Mouse (Mus musculus): ENCODE measurements around the gene Slc15a1.

Slc15a1 gene

DNA sequence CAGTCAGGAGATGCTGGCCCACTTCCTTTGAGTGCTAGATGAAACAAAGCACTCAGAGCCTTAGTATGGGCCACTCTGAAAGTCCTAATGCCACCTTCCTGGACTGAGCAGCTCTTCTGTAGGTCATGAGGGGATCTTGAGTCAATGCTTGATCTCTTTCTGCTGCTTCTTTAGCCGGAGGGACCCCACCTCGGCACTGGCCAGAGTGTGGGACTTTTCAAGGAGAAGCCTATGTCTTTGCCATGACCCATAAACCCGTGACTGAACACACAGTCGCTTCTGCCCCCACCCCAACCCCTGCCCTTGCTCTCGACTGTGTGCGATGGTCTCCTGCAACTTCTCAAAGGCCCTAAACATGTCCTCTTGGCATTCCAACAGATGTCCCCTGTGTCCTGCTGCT, 52.8 kb downstream of the Slc15a1 start:
- no peak for DNase-seq (ENCODE audit: low read depth, low spot score)

DNA sequence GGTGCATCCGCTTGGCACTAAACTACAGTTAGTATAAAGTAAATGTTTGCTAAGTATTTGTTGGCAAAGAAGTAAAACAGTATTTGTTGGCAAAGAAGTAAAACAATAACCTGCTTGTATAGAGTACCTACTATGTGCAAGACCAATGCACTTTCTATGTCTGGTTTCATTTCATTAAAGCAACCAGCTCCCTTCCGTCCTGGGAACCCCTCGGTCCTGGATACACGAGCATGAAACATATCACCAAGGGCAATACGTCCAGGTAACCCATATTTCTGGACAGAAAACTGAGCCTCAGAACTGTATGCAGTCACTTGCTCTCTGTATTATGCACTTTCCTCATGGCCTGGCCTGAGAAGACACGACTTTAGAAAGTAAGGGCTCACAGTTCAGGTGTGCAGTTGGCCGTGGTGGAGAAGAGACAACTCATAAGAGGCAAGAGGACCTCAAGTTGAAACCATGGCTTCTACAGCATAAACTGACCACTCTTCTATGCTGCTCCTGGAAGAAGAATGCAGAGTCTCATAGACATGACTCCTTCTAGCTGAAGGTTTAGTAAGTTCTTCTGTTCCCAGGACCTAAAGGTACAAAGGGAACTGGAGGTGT, 53.5 kb downstream of the Slc15a1 start:
- DNase-seq (ENCODE audit: low read depth, low spot score) = no peak

DNA sequence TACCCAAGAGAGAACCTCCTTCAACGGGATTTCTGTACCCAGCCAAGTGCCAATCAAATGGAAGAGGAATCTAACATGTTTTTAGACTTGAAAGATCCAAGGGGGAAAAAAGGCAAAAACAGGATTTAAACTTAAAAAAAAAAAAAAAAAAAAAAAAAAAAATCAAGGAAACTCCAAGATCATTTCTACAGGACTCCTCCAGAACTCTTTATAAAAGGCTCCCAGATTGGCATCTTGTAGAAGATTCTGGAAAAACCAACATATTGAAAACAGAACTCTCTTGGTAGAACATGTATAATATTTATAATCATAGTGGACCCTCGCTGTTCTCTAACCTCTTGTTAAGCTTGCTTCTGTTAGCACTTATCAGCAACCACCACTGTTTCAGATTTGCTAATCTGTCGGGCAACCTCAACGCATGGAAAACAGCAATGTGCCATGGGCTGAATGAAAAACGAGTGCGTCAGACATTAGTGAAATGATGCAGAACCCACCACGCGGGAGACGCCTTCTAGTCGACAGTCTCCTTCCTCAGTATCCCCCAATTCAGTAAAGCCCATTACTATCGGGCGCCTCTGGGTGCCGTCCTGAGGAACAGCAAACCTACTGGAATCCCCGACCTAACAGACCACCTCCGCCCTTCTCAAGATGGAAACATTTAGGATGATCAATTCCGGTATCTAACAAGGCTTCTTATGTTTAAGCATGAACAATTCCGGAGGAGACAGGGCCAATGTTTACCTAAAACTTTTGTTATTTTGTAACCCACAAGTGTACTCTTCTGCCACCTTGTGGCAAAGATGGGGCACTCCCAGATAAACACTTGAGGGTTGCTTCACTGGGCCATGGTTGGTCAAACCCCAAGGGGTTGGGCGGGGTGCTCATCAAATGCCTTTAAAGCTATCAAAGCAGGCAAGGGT, 54.3 kb downstream of the Slc15a1 start:
- DNase-seq (ENCODE audit: low read depth, low spot score) = peak; percentile 64

DNA sequence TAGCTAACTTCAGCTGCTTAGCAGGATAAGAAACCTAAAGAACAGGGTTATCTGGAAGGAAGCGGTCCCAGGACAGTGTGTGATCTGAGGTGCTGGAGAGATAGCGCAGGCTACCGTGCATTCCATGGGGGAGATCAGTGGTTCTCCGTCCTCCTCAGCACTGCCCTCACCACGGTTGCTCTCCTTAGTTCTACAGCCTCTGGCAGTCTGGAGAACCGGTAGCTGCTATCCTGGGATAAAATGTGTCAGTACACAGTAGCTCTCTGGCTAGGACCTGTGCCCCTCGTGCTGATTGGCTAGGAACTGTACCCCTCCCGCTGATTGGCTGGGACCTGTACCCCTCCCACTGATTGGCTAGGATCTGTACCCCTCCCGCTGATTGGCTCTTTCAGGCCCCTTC, 58.1 kb downstream of the Slc15a1 start:
- DNase-seq (ENCODE audit: low read depth, low spot score) = peak; percentile 60

DNA sequence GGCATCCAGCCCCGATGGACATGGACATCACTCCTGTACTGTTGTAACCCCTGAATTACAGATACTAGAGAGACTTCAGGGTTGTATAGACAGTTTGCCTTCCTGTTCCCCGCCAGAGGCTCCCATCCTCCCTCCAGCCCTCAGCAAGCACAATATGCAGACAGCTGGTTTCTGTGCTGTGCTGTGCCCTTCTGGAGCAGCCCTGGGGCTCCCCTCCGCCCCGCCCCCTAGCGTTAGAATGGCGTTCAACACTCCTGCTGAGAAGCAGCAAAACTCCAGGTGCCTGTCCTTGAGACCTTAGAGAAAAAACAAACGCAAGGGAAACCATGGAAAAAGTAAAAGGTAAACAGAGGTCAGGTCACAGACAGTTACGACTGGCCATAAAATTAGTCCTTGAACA, 59.9 kb downstream of the Slc15a1 start:
- peak; percentile 59 for DNase-seq (ENCODE audit: low read depth, low spot score)

DNA sequence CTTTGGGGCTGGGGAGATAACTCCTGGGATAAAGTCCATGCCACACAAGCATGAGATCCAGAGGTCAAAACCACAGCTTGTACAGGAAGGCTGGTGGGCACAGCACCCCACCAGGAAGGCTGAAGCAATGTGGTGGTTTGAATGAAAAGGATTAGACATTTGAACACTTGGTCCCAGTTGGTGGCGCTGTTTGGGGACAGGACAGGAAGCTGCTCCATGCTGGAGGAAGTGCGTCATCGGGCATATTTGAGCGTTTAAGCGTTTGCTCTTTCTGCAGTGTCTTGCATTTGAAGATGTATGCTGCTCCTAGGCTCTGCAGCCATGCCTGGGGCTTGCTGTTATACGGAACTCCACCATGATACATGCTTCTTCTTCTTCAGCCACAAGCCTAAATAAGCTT, 64.2 kb downstream of the Slc15a1 start:
- no peak for DNase-seq (ENCODE audit: low read depth, low spot score)

DNA sequence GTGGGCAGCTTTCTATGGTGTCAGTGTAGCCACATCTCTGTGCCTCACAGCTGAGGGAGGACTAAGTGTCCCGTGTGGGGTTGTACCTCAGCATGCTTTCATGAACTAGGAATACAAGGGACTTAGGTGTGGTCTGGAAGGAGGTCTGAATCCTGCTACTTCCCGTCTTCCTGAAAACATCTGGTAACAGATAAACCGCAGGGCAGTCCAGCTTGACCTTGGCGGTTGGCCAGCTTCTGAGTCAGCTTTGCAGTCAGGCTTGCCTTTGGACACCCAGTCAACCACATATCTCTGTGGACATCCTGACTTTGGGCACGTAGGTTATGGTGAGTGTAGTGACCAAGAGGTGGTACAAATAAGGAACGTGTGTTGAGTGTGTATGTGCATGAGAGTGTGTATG, 68.0 kb downstream of the Slc15a1 start:
- no peak for DNase-seq (ENCODE audit: low read depth, low spot score)

DNA sequence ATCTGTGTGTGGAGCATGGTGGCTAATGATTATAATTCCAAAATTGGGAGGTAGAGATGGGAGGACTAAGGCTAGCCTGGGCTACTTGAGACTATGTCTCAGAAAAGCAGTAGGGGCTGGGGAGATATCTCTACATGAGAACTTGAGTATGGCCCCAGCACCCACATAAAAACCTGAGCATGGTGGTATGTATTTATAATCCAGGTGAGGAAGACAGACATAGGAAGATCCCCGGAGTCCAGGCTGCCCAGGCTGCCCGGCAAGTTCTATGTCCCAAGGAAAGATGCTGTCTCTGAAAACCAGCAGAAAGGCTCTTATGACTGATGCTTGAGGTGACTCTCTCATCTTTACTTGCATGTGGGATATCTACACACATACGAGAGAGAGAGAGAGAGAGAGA, 68.6 kb downstream of the Slc15a1 start:
- no peak for DNase-seq (ENCODE audit: low read depth, low spot score)

DNA sequence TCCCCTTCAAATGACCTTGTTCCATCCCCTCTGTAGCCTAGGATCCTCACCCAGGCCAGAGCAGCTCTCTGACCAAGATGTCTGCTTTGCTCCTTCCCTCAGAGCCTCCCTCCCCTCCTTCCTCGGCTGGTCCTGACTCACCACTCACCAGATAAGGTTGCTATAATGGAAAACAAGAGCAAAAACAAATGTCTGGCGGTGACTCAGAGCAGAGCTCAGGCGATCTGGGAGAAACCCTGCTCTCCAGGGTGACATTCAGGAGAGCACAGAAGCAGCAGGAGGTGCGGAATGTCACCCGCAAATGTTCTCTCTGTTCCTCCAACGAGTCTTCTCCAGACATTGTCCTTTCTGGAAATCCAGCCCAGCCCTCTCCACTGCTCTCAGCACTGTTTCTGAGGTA, 69.3 kb downstream of the Slc15a1 start:
- DNase-seq (ENCODE audit: low read depth, low spot score) = peak; percentile 88

DNA sequence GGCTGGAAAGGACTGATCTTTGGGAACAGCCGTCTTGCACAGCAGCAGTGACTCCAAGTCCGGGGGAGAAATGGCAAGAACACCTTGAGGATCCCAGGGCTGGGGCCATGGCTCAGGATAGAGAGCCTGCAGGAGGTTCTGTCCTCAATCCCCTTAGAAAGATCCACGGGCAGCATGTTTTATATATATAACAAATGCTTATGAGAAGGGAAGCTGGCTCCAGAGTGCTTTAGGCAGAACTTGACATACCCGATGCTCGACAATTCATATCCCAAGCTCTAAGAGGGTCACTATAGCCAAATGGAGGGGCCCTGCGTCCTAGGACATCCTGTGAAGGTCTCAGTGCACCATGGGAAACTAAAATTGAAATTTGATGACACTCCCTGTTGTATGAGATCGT, 73.8 kb downstream of the Slc15a1 start:
- DNase-seq (ENCODE audit: low read depth, low spot score) = no peak

DNA sequence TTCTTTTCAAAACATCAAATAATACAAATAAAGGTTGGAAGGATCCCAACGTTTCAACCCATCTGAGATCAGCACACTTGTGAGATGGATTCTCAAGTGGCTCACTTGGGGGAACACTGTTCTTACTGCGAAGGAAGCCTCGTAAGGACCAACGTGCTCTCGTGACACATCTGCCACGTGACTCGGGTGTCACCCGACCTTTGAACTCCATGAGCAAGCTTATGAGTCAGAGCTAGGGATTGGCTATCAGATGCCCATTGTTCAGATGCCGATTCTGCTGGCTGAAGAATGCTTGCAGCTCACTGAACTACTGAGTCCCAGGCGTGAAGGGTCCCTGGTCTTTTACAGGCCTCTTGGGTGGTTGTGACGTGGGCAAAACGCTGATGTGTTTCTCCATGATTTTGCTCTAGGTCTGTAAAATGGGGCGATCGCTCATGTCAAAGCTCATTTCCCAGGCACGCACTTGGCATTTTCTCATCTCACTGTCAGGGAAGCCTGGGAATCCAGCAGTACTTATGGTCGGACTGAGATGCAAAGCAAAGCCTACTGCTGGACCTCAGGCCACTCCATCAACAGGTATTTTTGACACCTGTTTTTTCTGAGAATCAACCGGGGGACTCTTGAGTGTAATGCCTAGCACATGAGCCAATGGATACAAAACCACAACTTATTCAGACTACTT, 75.1 kb downstream of the Slc15a1 start:
- no peak for DNase-seq (ENCODE audit: low read depth, low spot score)

DNA sequence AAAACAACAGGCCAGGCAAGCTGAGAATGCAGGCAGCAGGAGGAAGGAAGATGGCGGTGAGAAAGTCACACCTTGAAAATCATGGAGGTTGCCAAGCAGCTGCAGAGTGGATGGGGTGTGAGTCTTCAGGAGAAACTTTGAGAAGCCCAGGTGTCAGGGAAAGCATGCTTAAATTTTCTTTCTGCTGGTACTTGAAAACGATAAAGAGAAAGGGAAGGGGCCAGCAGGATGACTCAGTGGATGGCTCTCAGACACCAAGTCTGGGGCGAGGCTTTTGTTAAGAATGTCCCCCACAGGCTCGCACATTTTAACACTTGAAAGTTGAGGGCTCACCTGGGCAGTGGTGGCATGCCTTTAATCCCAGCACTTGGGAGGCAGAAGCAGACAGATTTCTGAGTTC, 76.9 kb downstream of the Slc15a1 start:
- DNase-seq (ENCODE audit: low read depth, low spot score) = no peak

DNA sequence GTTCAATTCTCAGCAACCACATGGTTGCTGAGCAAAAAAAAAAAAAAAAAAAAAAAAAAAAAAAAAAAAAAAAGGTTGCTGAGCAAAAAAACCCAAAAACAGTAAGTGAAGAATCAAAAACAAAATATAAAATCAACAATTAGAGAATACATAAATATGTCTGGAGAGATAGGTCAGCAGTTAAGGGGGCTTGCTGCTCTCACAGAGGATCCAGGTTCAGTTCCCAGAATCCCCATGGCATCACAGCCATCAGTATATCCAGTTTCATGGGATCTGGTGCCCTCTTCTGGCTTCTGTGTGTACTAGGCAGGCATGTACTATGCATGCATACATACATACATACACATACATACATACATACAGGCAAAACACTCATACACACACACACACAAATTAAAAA, 78.3 kb downstream of the Slc15a1 start:
- no peak for DNase-seq (ENCODE audit: low read depth, low spot score)

DNA sequence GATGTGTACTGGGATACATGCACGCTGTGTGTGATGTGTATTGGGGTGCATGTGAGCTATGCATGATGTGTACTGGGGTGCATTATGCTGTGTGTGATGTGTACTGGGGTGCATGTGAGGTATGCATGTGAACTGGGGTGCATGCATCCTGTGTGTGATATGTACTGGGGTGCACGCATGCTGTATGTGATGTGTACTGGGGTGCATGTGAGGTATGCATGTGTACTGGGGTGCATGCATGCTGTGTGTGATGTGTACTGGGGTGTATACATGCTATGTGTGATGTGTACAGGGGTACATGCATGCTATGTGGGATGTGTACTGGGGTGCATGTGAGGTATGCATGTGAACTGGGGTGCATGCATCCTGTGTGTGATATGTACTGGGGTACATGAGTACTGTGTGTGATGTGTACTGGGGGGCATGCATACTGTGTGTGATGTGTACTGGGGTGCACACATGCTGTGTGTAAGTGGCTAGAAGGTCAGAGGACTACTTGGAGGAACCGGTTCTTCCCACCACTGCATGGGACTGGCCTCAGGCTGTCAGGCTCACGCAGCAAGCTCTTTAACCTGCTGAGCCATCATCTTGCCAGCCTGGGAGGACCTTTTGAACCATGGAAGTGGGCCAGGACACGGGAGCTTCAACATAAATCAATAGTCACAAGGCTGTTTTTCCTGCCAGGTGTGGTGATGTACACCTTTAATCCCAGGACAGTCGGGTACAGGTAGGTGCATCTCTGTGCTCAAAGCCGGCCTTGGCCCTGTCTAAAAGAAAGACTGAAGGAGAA, 79.9 kb downstream of the Slc15a1 start:
- no peak for DNase-seq (ENCODE audit: low read depth, low spot score)

DNA sequence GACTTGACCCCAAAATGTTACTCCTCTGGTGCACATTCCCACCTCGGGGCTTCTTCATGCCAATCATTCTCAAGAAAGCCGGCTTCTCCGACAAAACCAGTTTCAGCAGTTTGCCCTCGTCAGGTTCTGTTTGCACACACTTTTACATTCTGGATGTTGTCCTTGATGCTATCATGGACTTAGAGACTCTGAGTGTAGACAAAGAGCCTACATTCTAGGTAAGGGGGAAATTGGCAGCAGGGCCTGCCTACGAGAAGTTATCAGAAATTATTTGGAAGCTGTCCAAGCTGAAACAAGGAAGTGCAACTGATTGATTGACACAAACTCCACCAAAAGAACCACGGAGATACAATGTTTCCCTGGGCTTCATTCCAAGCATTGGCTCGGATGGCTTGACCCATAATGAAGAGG, 81.7 kb downstream of the Slc15a1 start:
- DNase-seq (ENCODE audit: low read depth, low spot score) = no peak

DNA sequence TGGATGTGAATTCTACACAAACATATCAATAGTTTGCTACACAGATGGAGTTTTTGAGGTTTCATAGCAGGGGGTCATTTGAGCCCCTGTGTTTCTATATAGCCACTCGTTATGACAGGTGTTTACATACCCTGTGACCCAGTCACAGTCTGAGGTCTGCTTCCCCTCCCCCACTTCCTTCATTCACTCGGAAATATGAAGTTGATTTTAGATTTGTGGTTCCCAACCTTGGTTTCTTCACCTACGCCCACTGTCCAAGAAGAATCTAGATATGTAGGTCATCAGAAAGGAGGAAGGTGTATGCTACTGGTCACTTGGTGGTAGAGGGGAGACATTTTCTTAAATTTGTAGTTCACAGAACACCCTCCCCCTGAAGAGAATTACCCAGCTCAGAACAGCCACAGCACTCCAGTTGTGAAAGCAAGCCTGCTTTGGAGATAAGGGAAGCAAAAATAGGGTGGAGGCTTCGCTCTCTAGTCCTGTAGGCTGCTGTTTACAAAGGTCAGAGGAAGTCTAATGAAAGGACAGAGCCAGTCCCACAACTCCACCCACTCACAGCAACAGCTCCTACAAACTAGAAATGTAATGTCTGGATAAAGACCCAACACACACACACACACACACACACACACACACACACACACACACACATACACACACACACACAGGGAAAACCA, 82.2 kb downstream of the Slc15a1 start:
- DNase-seq (ENCODE audit: low read depth, low spot score) = no peak

DNA sequence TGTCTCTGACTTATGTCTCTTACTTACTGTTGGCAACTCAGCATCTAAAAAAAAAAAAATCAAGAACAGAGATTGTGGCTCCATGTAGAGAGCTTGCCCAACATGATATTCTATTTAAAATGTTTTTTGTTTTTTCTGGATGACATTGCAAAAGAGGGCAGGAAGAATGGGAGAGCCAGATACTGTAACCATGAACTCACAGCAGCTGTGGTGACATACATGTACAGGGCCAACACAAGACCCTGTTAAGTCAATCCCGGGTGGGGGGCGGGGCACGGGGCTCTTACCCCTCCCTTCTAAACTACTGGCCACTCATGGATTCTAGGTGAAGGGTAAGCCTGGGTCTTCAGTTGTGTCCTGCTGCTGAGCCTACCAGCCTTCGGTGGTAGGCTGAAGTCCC, 83.1 kb downstream of the Slc15a1 start:
- DNase-seq (ENCODE audit: low read depth, low spot score) = no peak

DNA sequence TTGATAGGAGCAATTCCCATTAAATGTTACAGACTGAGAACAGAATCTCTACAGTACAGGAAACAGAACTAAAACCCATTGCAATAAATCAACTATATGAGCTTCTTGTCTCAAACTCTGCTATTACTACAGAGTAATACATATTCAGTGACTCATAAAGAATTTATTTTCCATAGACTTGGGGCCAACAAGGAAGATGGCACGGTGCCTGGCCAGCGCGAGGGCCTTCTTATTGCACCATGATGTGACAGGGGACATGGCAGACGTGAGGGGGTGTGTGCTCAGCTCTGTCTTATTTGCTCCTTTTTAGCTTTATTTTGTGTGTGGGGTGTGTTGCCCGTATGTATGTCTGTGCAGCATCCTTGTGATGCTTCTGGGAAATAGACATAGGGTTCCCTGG, 87.5 kb downstream of the Slc15a1 start:
- peak; percentile 46 for DNase-seq (ENCODE audit: low read depth, low spot score)

DNA sequence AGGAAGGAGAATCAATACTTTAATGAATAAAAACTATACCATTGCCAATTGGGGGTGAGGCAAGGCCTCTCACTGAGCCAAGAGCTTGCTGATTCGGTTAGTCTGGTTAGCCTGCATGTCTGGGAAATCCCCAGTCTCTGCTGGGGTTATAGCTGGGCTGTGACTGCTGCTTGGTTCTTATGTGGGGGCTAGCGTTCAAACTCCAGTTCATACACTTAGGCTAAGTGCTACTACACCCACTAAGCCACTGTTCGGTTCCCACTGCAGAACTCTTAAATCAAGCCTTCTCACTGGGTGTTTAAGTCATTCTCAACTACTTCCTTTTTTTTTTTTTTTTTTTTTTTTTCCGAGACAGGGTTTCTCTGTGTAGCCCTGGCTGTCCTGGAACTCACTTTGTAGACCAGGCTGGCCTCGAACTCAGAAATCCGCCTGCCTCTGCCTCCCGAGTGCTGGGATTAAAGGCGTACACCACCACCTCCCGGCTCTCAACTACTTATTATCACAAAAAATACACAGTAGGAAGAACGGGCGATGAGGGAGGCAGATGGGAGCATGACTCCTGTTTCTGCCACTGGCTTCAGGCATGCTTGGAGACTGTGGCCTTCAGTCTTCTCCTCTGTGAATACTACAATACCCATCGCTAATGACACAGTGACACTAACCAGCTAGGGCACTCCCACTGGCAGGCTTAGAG, 88.3 kb downstream of the Slc15a1 start:
- DNase-seq (ENCODE audit: low read depth, low spot score) = no peak

DNA sequence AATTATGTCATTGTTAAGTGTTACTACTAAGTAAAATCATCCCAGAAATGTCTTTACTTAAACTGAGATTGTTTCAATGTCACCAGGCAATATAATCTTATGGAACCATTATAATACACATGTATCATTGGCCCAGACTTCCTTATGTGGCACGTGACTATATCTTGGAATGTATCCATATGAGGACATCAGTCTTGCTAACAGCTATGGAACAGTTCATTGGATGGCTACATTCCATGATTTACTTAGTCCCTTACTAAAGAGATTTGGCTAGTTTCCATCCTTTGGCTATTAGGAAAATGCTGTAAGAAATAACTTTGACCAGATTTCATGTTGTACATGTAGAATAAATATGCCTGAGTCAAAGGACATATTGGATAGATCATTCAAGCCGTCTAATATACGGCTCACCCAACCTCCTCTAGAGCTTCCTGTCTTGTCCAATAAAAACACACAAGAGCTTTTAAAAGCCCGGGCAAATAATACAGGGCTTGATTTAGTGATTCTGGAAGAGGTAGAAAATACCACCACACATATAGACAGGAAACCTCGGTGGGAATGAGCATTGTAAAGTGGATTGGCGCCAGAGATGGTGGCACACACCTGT, 90.3 kb downstream of the Slc15a1 start:
- DNase-seq (ENCODE audit: low read depth, low spot score) = no peak
